Mouse (Mus musculus): Measurements from ENCODE around the gene Mgme1. TPM values are rescaled to one million over a fixed set of nuclear protein-coding genes. Genes with fewer than 3 reads are reported as not detected.

The Mgme1 gene
- polyA plus RNA-seq, 1 experiment from 2014 or later: 12.5 TPM

- WGBS: 92% methylated on average over 7 of the region's 7 CpGs
- Histone ChIP-seq H3K9me3 (replicated peaks; ENCODE audit: control insufficient read depth, low read length) (no peaks in the 10 kb centered on the region), H3K27ac (ENCODE audit: low read depth, low read length) (no peak overlapping the region), H3K4me1 (ENCODE audit: control insufficient read depth, insufficient read depth, low read length) (no peaks in the 10 kb centered on the region), H3K36me3 (ENCODE audit: control insufficient read depth, insufficient read depth, low read length) (no peaks in the 10 kb centered on the region), H3K4me3 (ENCODE audit: low read depth, low read length) (no peak overlapping the region), H3K27me3 (replicated peaks; ENCODE audit: control insufficient read depth, insufficient read depth, low read length) (no peaks in the 10 kb centered on the region), H3K9ac (ENCODE audit: low read length) (no peak overlapping the region), H3K4me2 (ENCODE audit: low read length) (no peak overlapping the region)
- ATAC-seq (no peak), DNase-seq (ENCODE audit: low spot score) (no peak)
These were observed 19.9 kb downstream of the Mgme1 start for GRCm38 (mm10) chr2:144290321-144290720.

- DNase-seq (ENCODE audit: low spot score) (no peak), ATAC-seq (no peak)
- H3K36me3 ChIP-seq (ENCODE audit: control insufficient read depth, insufficient read depth, low read length): no peaks in the 10 kb centered on the region
These were observed 21.3 kb downstream of the Mgme1 start for GRCm38 (mm10) chr2:144291600-144292305.

GRCm38 (mm10) chr2:144295145-144295735 is 24.8 kb downstream of the Mgme1 start:
- 52% methylated on average over 9 of the region's 9 CpGs for WGBS
- Histone ChIP-seq H3K4me1 (ENCODE audit: control insufficient read depth, insufficient read depth, low read length) (no peaks in the 10 kb centered on the region), H3K4me3 (ENCODE audit: low read depth, low read length) (no peak overlapping the region), H3K4me2 (ENCODE audit: low read length) (no peak overlapping the region), H3K9me3 (replicated peaks; ENCODE audit: control insufficient read depth, low read length) (no peaks in the 10 kb centered on the region), H3K27me3 (replicated peaks; ENCODE audit: control insufficient read depth, insufficient read depth, low read length) (no peaks in the 10 kb centered on the region), H3K27ac (ENCODE audit: low read depth, low read length) (no peak overlapping the region), H3K9ac (ENCODE audit: low read length) (no peak overlapping the region), H3K36me3 (ENCODE audit: control insufficient read depth, insufficient read depth, low read length) (no peaks in the 10 kb centered on the region)
- no peak for ATAC-seq
- DNase-seq (ENCODE audit: low spot score): no peak

More at GRCm38 (mm10) chr2:144291600-144292305, 21.3 kb downstream of the Mgme1 start:
- WGBS: 82% methylated on average over 11 of the region's 11 CpGs
- Histone ChIP-seq H3K9ac (ENCODE audit: low read length) (no peak overlapping the region), H3K4me3 (ENCODE audit: low read depth, low read length) (no peak overlapping the region), H3K4me1 (ENCODE audit: control insufficient read depth, insufficient read depth, low read length) (no peaks in the 10 kb centered on the region), H3K27me3 (replicated peaks; ENCODE audit: control insufficient read depth, insufficient read depth, low read length) (no peaks in the 10 kb centered on the region), H3K4me2 (ENCODE audit: low read length) (no peak overlapping the region), H3K27ac (ENCODE audit: low read depth, low read length) (no peak overlapping the region), H3K9me3 (replicated peaks; ENCODE audit: control insufficient read depth, low read length) (no peaks in the 10 kb centered on the region)

GRCm38 (mm10) chr2:144299749-144300669 is 29.5 kb downstream of the Mgme1 start:
- Histone ChIP-seq H3K4me2 (ENCODE audit: low read length) (no peak overlapping the region), H3K36me3 (ENCODE audit: control insufficient read depth, insufficient read depth, low read length) (no peaks in the 10 kb centered on the region), H3K9ac (ENCODE audit: low read length) (no peak overlapping the region), H3K27me3 (replicated peaks; ENCODE audit: control insufficient read depth, insufficient read depth, low read length) (no peaks in the 10 kb centered on the region), H3K9me3 (replicated peaks; ENCODE audit: control insufficient read depth, low read length) (no peaks in the 10 kb centered on the region), H3K4me1 (ENCODE audit: control insufficient read depth, insufficient read depth, low read length) (no peaks in the 10 kb centered on the region), H3K4me3 (ENCODE audit: low read depth, low read length) (no peak overlapping the region), H3K27ac (ENCODE audit: low read depth, low read length) (no peak overlapping the region)
- 85% methylated on average over 9 of the region's 9 CpGs for WGBS
- DNase-seq (ENCODE audit: low spot score) (no peak), ATAC-seq (no peak)

GRCm38 (mm10) chr2:144301101-144301500 is 30.6 kb downstream of the Mgme1 start:
- no peak overlapping the region for H3K4me3 ChIP-seq (ENCODE audit: low read depth, low read length)
- H3K27me3 ChIP-seq (replicated peaks; ENCODE audit: control insufficient read depth, insufficient read depth, low read length): no peaks in the 10 kb centered on the region
- DNase-seq (ENCODE audit: low spot score) (no peak), ATAC-seq (no peak)
- no peaks in the 10 kb centered on the region for H3K36me3 ChIP-seq (ENCODE audit: control insufficient read depth, insufficient read depth, low read length)
- H3K9me3 ChIP-seq (replicated peaks; ENCODE audit: control insufficient read depth, low read length): no peaks in the 10 kb centered on the region
- H3K4me1 ChIP-seq (ENCODE audit: control insufficient read depth, insufficient read depth, low read length): no peaks in the 10 kb centered on the region
- H3K4me2 ChIP-seq (ENCODE audit: low read length): no peak overlapping the region
- no peak overlapping the region for H3K27ac ChIP-seq (ENCODE audit: low read depth, low read length)
- 97% methylated on average over 11 of the region's 11 CpGs for WGBS
- no peak overlapping the region for H3K9ac ChIP-seq (ENCODE audit: low read length)

- Histone ChIP-seq H3K36me3 (ENCODE audit: control insufficient read depth, insufficient read depth, low read length) (no peaks in the 10 kb centered on the region), H3K27me3 (replicated peaks; ENCODE audit: control insufficient read depth, insufficient read depth, low read length) (no peaks in the 10 kb centered on the region), H3K9ac (ENCODE audit: low read length) (no peak overlapping the region), H3K4me2 (ENCODE audit: low read length) (no peak overlapping the region), H3K4me3 (ENCODE audit: low read depth, low read length) (no peak overlapping the region), H3K4me1 (ENCODE audit: control insufficient read depth, insufficient read depth, low read length) (no peaks in the 10 kb centered on the region), H3K27ac (ENCODE audit: low read depth, low read length) (no peak overlapping the region), H3K9me3 (replicated peaks; ENCODE audit: control insufficient read depth, low read length) (no peaks in the 10 kb centered on the region)
- no peak for DNase-seq (ENCODE audit: low spot score)
- ATAC-seq: no peak
- WGBS: 71% methylated on average over 18 of the region's 18 CpGs
These were observed 35.3 kb downstream of the Mgme1 start for GRCm38 (mm10) chr2:144305721-144306294.

GRCm38 (mm10) chr2:144308561-144308960 is 38.1 kb downstream of the Mgme1 start:
- 66% methylated on average over 8 of the region's 8 CpGs for WGBS
- no peaks in the 10 kb centered on the region for H3K27me3 ChIP-seq (replicated peaks; ENCODE audit: control insufficient read depth, insufficient read depth, low read length)
- ATAC-seq (no peak), DNase-seq (ENCODE audit: low spot score) (no peak)
- H3K9me3 ChIP-seq (replicated peaks; ENCODE audit: control insufficient read depth, low read length): no peaks in the 10 kb centered on the region
- no peak overlapping the region for H3K4me3 ChIP-seq (ENCODE audit: low read depth, low read length)
- no peaks in the 10 kb centered on the region for H3K4me1 ChIP-seq (ENCODE audit: control insufficient read depth, insufficient read depth, low read length)
- H3K4me2 ChIP-seq (ENCODE audit: low read length): no peak overlapping the region
- no peak overlapping the region for H3K9ac ChIP-seq (ENCODE audit: low read length)
- H3K36me3 ChIP-seq (ENCODE audit: control insufficient read depth, insufficient read depth, low read length): no peaks in the 10 kb centered on the region
- H3K27ac ChIP-seq (ENCODE audit: low read depth, low read length): no peak overlapping the region

- WGBS: 22% methylated on average over 5 of the region's 5 CpGs
These were observed 39.8 kb downstream of the Mgme1 start for GRCm38 (mm10) chr2:144310273-144310672.

More at GRCm38 (mm10) chr2:144310273-144310672, 39.8 kb downstream of the Mgme1 start:
- Histone ChIP-seq H3K36me3 (ENCODE audit: control insufficient read depth, insufficient read depth, low read length) (no peaks in the 10 kb centered on the region), H3K4me3 (ENCODE audit: low read depth, low read length) (no peak overlapping the region), H3K4me2 (ENCODE audit: low read length) (no peak overlapping the region), H3K27me3 (replicated peaks; ENCODE audit: control insufficient read depth, insufficient read depth, low read length) (no peaks in the 10 kb centered on the region), H3K9me3 (replicated peaks; ENCODE audit: control insufficient read depth, low read length) (no peaks in the 10 kb centered on the region), H3K9ac (ENCODE audit: low read length) (no peak overlapping the region), H3K27ac (ENCODE audit: low read depth, low read length) (no peak overlapping the region), H3K4me1 (ENCODE audit: control insufficient read depth, insufficient read depth, low read length) (no peaks in the 10 kb centered on the region)
- ATAC-seq (no peak), DNase-seq (ENCODE audit: low spot score) (no peak)
